Mouse (Mus musculus) megakaryocyte progenitor cell, adult 5-6 weeks (primary cell): ENCODE results near the gene Tob2. TPM values are rescaled to one million over a fixed set of nuclear protein-coding genes. Genes with fewer than 3 reads are reported as not detected.
A peak's percentile ranks its signal among the peaks of the same experiment; 100 is the strongest.

Experiments
- ATAC-seq: replicated peaks from 2 replicates; pipeline ENCODE4 v1.8.0; 2016; ENCODE audit warnings: mild to moderate bottlenecking, moderate TSS enrichment, inconsistent platforms; ENCODE audit not compliant: poor library complexity
- total RNA-seq, 2 experiments: library from RNA; stranded (forward) in 1 of 2; stranded (reverse) in 1 of 2; fragments of 157-497, 149-512 nt in 1 of 2; fragments of 200-1000 nt in 1 of 2; gene quantifications; 2 replicates each; pipeline versions ENCODE4 v1.2.3 to v1.2.4; 2015 to 2017

The Tob2 gene
- total RNA-seq, 2 experiments from 2014 or later, result 19.8 to 33.9 TPM

DNA sequence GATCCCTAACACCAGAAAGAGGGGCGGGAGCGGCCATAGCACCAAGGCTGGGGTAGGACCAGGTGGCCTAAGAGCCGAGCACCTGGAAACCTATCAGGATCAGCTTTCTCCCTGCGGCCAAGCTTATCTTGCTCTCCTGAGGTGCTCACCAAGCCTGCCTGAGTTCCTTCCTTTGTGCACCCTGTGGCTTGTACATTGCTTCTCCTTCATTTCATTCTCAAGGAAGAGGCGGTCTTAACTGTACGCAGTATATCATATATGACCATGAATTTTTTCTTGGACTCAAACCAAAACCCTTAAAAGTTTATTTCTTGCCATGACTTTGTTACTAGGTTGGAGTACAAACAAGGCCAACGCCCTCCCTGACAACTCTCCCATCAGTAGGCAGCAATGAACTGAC lies 5.6 kb upstream of the Tob2 start:
- ATAC-seq, result no peak

DNA sequence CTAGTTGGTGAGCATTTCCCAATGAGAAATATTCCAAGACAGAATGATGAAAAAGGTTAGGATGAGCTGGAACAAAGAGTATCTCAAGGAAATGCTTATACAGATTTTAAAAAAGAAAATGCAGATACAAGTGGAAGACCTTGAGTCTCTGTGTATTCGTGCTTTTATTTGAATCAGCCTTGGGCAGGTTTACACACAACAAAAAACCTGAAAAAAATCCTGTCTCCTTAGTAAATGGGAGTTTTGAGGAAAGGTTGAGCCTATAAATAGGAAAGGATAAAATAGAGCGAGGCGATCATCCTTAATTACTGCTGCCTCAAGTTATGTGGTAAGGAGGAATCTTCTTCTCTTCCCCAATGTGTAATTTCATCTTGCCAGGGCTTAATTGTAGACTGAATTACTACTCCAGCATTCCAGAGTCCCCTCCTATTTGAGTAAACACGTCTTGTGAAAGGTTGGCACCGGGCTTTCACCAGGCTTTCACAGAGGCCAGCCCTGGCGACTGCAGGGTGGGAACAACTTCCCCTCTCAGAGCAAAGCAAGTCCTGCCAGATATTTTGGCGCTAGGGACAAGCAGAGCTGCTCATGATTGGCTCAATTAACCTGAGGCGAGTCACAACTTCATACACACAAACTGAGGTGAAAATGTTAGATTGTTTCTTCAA lies 2.0 kb upstream of the Tob2 start:
- ATAC-seq, result no peak

DNA sequence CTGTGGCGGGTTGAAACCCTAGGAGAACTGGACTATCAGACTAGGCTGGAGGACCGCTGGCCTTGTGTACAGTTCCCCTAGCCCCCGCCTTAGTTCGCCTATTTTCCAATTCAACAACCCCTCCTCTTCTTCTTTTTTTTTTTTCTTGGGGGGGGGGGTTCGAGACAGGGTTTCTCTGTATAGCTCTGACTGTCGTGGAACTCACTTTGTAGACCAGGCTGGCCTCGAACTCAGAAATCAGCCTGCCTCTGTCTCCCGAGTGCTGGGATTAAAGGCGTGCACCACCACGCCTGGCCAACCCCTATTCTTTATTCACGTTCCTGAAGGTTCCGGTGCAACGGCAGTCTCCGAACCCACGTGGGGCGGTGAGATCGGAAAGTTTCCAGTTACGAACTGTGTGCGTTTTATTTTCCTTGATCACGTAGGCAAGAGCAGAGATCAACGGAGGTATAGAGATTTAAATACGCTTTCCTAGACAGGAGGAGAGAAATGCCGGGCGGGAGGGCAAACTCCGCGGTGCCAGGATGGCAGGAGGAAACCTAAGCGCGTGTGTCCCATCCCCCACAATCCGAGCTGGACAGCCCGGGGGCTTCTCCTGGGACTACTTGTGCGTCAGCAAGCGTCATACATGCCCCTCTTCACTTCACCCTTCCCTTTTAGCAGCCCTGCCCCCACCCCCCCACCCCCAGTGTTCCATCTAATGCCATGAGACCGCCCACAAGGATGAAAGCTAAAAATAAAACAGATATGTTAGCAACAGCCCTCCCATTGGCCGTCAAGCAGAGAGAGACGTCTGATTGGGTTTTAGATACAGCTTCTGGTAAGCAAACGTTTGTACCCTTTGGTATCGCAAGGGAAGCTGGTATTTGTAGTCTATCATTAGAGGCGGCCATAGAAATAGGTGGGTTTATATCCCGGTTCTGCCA lies 997 bp upstream of the Tob2 start:
- peak; percentile 59 for ATAC-seq

DNA sequence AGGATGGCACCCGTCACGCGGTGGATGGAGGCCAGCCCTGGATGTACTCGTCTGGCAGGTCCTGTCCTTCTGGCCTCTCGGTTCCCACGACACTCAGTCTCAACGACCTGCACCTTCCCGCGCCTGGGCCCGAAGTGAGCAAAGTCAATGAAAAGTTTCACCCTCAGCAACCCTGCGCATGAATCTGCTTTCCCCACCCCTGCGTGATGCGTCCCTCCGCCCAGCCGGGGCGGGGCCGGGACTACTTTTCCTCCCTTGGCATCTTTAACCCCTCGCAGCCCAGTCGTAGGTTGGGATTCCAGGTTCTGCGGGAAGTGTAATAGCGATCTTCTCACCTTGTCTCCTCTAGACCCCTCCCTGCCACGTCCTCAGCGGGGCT lies 469 bp downstream of the Tob2 start:
- peak; percentile 54 for ATAC-seq

DNA sequence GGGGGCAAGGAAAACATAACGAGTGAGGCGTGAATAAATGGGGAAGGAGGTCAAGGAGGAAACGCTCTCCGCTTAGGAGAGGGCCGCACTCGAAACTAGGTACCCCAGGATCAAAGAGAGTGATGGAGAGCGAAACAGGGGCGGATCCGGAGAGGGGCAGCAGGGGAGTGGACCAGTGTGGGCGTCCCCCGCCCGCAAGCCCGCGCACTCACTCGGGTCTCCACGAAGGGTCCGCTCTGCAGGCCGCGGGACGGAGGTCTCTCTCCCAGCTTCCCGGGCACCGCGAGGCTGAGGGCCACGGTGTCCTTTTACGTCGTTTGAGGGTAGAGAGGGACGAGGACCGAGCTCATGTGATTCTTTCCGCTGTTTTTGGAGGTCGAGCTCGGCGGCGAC lies 876 bp downstream of the Tob2 start:
- no peak for ATAC-seq

DNA sequence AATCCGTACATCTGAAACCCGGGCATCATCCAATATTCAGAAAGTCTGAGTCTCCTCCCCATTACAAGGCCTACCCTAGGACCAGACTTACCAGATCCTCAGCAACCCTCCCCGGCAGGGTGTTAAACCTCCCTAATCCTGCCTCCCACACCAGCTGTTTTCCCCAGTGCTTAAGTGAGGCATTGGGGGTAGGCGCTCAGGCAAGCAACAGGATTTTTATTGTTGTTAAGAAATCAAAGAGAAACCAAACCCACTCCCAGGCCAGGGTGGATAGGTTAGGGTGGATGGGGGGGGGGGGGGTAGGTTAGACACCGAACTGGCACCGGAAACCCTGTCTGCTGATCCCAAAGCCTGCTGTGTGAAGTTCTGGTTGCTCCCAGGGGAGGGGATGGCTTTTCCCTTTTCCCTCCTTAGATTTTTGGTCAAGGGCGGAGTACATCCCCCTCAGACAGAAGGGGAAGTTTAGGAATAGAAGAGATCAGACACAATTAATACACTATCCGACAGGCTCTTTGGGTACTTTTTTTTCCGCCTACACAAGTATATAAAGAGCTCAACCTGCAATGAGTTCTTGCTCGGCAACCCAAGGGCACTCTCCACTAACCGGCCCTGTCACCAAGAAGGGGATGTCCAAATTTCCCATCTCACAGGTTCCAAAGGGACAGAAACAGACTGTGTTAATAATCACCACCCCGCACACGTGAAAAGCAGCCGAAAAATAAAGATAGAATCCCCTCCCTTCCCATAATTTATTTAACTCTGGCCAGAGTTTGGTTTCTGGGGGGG lies 1.5 kb downstream of the Tob2 start:
- ATAC-seq, result no peak

DNA sequence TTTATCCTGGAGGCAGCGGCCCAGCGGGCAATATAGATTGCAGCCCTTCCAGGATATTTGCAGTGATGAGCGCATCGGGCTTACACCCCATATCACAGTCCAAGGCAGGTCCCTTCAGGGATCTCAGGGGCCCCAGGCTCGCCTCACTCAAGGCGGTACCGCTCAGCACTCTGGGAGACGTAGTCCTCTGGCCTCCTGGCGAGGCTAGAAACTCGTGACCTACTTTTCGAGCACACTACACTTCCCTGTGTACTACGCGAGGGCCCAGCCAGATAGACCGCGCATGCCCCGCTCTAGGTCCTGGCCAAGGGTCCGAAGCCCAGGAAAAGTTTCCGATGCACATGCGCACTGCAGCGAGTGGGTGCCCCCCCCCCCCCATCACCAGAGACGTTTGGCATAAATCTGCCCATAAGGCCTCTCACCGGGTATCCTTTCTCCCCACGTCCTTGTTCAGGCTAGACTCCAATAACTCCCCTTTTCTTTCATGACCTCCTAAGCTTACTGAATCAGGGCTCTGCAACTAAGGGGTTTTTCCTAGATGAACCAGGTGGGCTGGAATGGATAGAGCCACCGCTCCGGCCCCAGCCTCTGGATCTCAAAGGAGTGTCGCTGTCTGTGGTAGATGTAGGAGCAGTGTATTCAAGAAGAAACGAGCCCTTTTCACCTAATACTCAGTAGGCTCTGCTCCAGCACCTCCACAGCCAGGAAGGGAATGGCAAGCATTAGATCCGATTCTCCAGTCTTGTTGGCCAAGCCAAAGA lies 2.4 kb downstream of the Tob2 start:
- ATAC-seq, result peak; percentile 51

DNA sequence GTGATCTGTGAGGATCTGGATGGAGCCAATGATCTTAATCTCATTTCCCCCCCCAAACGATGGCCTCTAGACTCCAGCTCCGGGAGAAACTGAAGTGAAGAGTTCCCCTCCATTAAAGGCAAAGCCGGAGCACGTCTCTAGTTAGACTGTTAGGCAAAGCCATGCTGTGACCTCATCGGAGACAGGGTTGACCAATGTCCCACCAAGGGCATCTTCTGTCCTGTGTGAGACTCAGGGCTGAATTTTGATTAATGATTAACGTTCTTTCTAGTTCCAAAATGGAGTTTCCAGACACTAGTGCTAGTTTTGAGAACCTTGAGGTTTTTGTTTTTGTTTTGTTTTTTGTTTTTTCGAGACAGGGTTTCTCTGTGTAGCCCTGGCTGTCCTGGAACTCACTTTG lies 5.5 kb downstream of the Tob2 start:
- ATAC-seq, result no peak

DNA sequence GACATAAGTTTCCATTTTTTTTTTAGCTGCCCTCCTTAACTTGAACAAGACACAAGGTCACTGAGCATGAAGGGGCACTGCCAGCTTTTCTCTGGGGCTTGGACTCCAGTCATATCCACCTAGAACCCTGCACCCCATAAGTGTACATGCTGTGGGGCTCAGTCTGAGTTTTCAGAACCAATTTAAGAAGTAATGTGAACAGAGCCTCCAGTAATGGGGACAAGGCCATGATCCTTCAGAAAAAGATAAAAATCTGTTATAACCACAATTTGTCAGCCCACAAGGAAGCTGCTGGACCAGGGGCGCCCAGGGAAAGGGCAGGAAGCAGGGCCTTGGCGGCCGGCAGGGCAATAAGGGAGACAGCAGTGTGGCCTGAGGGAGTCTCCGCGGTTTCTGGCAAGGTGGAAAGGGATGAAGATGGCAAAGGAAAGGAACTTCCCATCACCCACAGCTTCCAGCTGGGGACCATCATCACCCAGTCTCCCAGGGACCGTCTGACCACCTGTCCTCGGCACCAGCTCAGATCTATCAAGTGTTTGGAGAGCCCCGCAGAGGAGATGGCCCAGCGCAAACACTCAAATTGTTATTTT lies 6.1 kb downstream of the Tob2 start:
- no peak for ATAC-seq

DNA sequence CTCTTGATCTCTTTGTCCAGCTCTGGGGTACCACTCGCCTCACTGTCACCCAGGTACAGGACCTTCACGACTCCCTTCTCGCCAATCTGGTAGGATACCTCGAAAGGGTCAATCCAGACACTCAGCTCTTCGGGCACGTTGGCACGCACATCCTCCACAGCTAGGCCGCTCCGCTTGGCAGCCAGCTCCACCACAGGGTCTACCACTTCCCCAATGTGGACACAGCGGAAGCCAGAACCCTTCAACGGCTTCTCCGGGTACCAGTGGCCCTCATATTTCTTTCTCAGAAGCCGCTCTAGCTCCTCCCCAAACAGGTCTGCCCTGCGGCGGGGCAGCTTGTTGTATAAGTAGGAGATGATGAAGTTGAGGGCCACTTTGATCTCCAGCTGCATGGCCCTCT lies 7.2 kb downstream of the Tob2 start:
- ATAC-seq, result peak; percentile 58

DNA sequence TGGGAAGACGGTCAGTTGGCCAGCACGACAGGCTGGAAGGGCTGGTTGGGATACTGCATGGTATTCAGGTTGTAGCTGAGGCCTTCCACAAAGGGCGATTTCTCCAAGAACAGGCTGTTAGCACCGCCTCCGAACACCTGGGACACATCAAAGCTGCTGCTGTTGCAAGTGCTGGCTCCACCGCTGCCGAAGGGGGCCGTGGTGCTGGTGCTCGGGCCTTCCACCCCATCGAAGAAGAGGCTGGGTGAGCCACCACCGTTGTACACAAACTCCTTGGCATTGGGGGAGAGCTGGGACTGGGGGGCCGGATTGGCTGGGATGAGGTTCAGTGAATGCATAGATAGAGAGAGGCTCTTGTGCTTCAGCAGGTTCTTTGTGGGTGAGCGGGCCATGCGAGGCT lies 7.9 kb downstream of the Tob2 start:
- ATAC-seq, result no peak

DNA sequence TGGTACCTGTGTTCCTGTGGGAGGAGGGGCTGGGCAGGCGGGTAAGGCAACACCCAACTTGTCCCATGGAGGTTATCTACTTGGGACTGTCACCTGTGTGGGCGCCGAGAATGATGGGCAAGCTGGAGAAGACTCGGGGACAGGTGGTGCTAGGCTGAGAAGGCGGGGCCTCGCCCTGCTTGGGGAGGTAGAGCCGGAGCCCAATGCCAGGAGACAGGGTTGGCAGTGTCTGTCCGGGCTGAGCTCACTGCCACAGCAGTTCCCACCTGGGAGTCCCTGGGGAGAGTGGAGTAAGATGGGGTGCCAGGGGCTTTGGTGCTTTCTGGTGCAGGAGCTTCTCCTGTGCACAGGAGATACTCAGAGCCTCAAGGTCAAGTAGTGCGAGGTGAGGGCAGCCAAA lies 9.5 kb downstream of the Tob2 start:
- ATAC-seq, result no peak

DNA sequence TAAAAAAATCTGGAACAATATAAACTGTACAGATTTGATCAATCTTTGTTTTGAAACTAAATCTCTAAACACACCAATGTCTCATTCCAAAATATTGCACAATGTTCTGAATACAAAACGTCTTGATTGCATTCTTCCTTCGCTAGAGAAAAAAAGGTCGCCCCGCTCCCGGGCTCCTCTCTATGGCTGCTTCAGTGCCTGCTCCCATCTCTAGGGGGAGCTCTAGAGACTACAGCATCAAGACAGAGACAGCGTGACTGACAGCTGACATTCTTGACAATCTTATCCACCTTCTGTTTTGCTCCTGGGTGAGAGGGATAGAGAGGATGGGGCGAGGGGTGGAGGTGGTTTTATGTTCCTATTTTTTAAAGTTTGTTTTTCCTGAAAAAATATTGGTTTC lies 10.3 kb downstream of the Tob2 start:
- ATAC-seq, result peak; percentile 87

DNA sequence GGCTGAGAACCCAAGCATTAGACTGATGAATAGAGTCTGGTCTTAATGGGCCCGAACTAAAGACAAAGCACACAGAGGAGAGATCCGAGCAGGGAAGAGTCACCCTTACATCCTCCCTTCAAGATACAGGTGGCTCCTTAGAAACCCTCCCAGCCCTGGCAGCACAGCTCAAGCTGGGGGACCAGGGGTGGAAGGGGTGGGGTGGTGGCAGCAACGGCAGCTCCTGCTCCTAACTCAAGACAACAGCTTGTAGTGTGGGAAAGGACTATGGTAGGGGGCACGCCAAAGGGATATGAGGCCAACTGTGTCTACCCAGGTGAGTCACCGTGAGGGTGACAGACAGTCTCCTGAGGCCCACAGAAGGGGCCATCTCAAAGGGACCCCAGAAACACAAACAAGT lies 10.7 kb downstream of the Tob2 start:
- no peak for ATAC-seq

DNA sequence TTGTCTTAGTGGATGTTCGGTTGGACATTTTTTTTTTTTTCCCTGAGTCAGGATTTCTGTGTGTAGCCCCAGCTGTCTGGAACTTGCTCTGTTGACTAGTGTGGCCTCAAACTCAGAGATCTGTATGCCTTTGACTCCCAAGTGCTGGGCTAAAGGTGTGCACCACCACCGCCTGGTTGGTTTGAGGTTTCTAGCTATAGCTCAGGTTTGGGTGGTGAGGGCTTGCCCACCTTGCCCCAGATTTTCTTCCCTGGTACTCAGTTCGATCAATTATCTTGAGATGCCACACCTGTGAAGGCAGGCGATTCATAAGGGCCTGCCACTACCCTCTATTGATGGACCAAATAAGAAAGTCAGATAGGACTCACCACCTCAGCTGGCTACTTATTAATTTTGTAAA lies 11.4 kb downstream of the Tob2 start:
- ATAC-seq, result no peak

DNA sequence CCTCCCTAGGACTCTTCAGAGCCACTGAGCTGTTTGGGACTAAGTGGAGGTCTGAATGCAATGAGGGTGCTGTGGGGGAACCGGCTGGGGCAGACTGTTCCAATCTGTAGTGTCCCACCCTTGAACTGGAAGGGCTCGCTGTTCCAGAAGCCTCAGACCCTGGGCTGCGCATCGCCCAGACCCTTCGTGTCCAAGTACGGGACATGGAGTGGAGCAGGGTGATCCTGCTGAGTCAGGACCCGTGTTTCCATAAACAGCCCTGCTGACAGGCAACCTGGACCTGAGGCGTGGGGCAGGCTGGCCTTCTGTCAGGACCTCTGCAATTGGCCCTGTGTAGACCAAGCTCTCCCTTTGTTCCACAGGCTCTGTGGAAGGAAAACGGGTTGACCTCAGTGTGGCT lies 11.8 kb downstream of the Tob2 start:
- no peak for ATAC-seq

DNA sequence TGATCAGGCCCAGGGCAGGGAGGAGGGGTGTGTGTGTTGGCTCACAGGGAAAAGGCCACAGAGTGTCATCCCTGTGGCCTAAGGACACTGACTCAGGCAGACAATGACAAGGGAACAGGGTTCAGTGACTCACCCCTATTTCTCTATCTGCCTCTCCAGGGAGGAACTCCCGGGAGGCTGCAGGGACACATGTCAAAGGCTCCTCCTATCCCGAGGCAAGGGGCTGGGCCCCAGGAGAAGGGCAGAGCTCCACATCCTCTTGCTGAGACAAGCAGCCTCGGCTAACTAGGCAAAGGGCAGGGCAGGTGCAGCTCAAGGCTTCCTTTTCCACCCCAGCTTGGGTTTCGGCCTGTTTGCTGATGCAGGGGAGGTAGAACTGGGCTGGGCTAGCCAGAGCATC lies 12.9 kb downstream of the Tob2 start:
- peak; percentile 30 for ATAC-seq

DNA sequence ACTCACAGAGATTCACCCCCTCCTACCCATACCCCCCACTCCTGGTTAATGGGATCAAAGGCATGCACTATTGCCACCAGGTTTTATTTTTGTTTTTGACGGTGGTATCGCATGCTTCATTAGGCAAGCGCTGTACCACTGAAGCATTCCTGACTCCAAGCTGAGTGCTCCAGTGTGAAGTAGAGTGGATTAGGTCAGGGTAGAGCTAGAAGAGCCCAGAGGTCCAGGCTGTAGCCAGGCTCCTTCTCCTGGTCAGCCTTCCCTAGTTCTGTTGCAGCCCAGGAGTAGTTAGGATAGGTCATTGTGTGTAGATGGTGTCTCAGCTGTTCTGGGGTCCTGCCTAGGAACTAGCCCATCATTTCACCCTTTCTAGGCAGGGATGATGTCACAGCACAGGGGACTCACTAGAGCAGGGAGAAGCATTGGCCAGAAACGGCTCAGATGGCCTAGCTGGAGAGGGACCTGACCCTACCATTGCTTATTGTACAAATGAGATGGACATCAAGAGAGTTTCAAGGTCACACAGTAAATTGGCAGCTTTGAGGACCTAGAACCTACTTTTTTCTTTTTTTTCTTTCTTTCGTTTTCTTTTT lies 13.5 kb downstream of the Tob2 start:
- ATAC-seq, result no peak

DNA sequence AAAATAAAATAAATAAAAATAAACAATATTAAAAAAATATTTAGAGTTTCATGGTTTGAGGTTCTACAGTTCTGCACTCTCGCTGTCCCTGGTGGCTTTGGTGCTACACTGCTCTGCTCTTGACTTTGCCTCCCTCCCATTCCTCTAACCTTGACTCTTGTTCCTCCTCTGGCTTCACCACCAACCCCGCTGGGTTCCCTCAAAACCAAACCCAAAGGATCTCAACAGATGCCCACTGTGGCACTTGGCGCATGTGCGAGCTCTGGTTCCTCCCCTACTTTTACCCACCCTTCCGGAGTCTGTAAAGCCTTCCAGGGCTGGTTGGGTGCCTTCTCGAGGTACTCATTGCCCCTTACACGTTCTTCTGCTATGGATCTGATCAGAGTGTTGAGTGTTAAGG lies 16.3 kb downstream of the Tob2 start:
- peak; percentile 38; the same call in 1 of the 2 replicates for ATAC-seq

DNA sequence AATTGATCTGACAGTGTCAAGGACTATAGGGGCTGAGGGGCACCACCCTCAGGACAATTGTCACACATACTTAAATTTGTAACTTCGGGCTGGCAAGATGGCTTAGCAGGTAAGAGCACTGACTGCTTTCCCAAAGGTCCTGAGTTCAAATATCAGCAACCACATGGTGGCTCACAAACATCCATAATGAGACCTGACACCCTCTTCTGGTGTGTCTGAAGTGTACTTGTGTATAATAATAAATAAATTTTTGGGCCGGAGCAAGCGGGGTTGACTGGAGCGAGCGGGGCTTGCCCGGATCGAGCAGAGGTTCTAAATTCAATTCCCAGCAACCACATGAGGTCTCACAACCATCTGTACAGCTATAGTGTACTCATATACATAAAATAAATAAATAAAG lies 18.3 kb downstream of the Tob2 start:
- ATAC-seq, result no peak
